Mouse (Mus musculus) adrenal gland (tissue): ENCODE measurements around the gene Amd1.

Source experiments
- intact Hi-C: fragments of 180-260 bp; cut with DNase I; formaldehyde crosslinking; loops from one replicate; pipeline ENCODE4 v1.15.1; 2025

Gene Amd1

GRCm38 (mm10) chr10:40307826-40308583 lies 6.0 kb upstream of the Amd1 start:
- intact Hi-C loops: no loop called here

- intact Hi-C loops: no loop called here
Observed at GRCm38 (mm10) chr10:40305989-40306388, 4.0 kb upstream of the Amd1 start.

GRCm38 (mm10) chr10:40301181-40302075 lies 558 bp downstream of the Amd1 start:
- intact Hi-C loops: loop anchor here (5.0 kb wide), 2 partner anchors 44 to 46 kb away; partner anchors contain the start of gene Gtf3c6

GRCm38 (mm10) chr10:40300648-40301171 lies 1.3 kb downstream of the Amd1 start:
- intact Hi-C loops: loop anchor here (5.0 kb wide), 2 partner anchors 43 to 47 kb away; partner anchors contain the start of gene Gtf3c6

GRCm38 (mm10) chr10:40292640-40293039 lies 9.3 kb downstream of the Amd1 start:
- intact Hi-C loops: no loop called here

GRCm38 (mm10) chr10:40286767-40287166 lies 15.2 kb downstream of the Amd1 start:
- intact Hi-C loops: no loop called here

- intact Hi-C loops: no loop called here
Observed at GRCm38 (mm10) chr10:40285571-40285970, 16.4 kb downstream of the Amd1 start.

GRCm38 (mm10) chr10:40284997-40285396 lies 17.0 kb downstream of the Amd1 start:
- intact Hi-C loops: no loop called here

- intact Hi-C loops: no loop called here
Observed at GRCm38 (mm10) chr10:40284179-40284831, 17.7 kb downstream of the Amd1 start.

- intact Hi-C loops: no loop called here
Observed at GRCm38 (mm10) chr10:40283636-40284035, 18.4 kb downstream of the Amd1 start.

GRCm38 (mm10) chr10:40281565-40281964 lies 20.4 kb downstream of the Amd1 start:
- intact Hi-C loops: no loop called here

GRCm38 (mm10) chr10:40278317-40278716 lies 23.7 kb downstream of the Amd1 start:
- intact Hi-C loops: no loop called here

GRCm38 (mm10) chr10:40275991-40276390 lies 26.0 kb downstream of the Amd1 start:
- intact Hi-C loops: no loop called here

- intact Hi-C loops: no loop called here
Observed at GRCm38 (mm10) chr10:40273938-40274337, 28.0 kb downstream of the Amd1 start.

- intact Hi-C loops: no loop called here
Observed at GRCm38 (mm10) chr10:40271216-40271615, 30.8 kb downstream of the Amd1 start.

GRCm38 (mm10) chr10:40264920-40265319 lies 37.1 kb downstream of the Amd1 start:
- intact Hi-C loops: loop anchor here (10.0 kb wide), 1 partner anchor 80 kb away; no protein-coding TSS in a partner anchor

- intact Hi-C loops: loop anchor here (10.0 kb wide), 1 partner anchor 81 kb away; no protein-coding TSS in a partner anchor
Observed at GRCm38 (mm10) chr10:40263691-40264090, 38.3 kb downstream of the Amd1 start.

GRCm38 (mm10) chr10:40262200-40262599 lies 39.8 kb downstream of the Amd1 start:
- intact Hi-C loops: loop anchor here (10.0 kb wide), 1 partner anchor 83 kb away; no protein-coding TSS in a partner anchor

GRCm38 (mm10) chr10:40260305-40260704 lies 41.7 kb downstream of the Amd1 start:
- intact Hi-C loops: loop anchor here (10.0 kb wide), 1 partner anchor 84 kb away; no protein-coding TSS in a partner anchor

- intact Hi-C loops: loop anchor here (2.0 to 5.0 kb wide), 2 partner anchors 43 to 265 kb away; partner anchors contain the start of gene Amd1
Observed at GRCm38 (mm10) chr10:40259542-40259941, 42.4 kb downstream of the Amd1 start.

GRCm38 (mm10) chr10:40258976-40259375 lies 43.0 kb downstream of the Amd1 start:
- intact Hi-C loops: loop anchor here (2.0 to 5.0 kb wide), 2 partner anchors 43 to 266 kb away; partner anchors contain the start of gene Amd1
